In the genomic region with DNA sequence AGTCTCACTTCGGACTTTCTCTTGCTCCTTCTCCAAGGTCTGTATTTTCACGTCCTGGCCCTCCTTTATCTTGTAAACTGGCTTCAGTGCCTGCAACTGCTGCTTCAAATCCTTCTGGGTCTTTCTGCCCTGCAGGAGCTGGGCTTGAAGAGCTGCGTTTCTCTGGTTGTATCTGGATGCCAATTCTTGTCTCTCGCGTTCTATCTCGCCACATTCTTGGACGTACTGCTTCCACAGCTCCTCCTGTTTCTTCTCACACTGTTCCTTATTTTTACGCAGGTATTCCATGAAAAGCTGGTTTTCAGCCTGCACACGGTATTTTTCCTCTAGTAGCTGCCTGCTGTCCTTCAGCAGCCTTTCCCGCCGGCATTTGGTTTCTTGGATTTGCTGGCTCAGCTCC, we compare ENCODE assay signal across 11 mouse cellular contexts. TPM values are rescaled to one million over a fixed set of nuclear protein-coding genes. Genes with fewer than 3 reads are reported as not detected.
"Had no signal": no experiment of that assay in that cellular context is flagged by ENCODE, and none has a peak within 500 bp of the region (broad histone marks: within the 10 kb centered on the region; RNA-seq: fewer than 3 reads in every experiment).

No protein-coding gene starts in this region.

RNA-seq across cellular contexts. Expression of a gene that starts 0.4 kb away (rescaled TPM):
- total RNA-seq: monocyte, adult 5-6 weeks; neutrophil, adult 5-6 weeks had no signal
- polyA plus RNA-seq: limb, embryonic 10.5 days; liver, embryonic 12.5 days; liver, embryonic 15.5 days; midbrain, embryonic 13.5 days; myocyte; neural tube, embryonic 13.5 days; stomach, embryonic 14.5 days; stomach, postnatal 0 days; thymus, adult 2 months had no signal
